Mouse (Mus musculus): ENCODE data around the gene Onecut3.

DNA sequence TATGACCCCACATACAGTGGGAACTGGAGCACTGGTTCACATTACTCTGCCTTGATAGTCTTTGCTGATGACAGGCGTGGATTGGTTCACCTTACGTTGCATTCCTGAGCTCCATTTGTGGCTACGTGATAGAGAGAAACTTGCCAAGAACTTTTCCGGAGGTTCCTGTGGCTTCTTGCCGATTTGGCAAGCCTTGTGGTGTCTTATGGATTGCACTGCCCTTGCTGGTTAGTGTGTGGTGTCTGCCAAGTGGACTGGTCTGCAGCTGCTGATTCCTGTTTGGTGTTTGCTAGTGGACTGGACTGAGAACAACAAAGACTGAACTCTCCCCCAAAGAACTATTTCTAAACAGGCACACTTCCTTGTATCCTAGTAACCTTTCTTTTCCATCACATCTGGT, 39.9 kb upstream of the Onecut3 start:
- TF ChIP-seq POLR2A (IDR thresholded peaks at IDR 0.05; ENCODE audit: control insufficient read depth, extremely low read depth, insufficient read depth, low read length, poor library complexity) (no peak), CTCF (IDR thresholded peaks at IDR 0.05; ENCODE audit: borderline replicate concordance, control insufficient read depth, extremely low read depth, insufficient read depth, low read length, poor library complexity) (no peak)
